Mouse (Mus musculus): Measurements from ENCODE around the gene Fars2.
A peak's percentile ranks its signal among the peaks of the same experiment; 100 is the strongest.

Gene Fars2

DNA sequence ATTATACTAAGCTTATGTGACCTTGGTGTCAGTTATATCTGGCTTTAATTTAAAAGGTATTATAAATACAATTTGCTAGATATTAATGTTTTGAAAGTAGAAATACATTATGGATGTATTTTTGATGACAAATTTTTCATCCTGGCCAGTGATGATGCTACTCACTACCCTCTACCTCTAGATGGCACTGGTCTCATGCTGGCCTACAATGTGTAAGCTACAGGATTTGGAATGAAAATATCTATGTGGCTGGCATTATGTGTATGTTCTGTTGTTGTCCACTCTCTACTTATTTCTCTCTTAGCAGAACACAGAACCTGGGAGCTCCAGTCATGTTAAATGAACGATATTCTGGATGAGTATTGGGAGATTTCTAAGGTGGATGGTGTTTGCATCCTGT, 104.7 kb downstream of the Fars2 start:
- no peak for DNase-seq

DNA sequence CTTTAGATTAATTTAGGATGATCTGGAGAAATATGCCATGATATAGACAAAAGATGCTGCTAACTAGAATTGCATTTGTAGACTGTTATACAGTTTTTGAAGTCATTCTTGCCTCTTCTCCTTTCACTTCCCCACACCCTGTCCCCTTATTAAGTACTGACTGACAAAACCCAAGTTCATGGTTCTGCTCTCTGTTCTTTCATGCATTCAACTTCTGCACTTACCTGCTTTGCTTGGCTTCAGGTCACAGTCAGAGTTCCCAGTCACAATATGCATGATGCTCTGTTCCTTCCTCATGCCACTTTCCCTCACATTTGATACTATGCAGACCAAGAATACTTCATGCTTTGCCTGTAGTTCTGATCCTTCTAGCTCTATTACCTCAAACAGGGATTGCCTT, 105.5 kb downstream of the Fars2 start:
- DNase-seq, result no peak

DNA sequence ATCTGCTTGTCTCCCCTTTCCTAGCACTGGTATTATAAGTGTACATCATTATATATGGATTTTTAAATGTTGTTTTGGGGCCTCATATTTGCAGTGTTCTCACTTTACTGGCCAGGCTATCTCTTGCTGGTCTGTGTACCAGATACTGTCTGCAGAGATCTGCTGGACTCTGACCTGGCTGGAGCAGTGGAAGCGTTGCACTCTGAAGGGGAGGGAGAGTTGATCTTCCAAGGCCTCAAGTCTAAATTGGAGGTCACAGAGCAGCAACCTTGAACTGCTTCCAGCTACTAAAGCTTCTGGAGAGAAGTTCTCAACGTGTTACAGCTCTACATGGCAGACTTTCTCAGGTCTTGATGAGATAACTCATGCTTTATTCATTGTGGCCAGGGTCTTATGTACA, 107.2 kb downstream of the Fars2 start:
- DNase-seq, result no peak

DNA sequence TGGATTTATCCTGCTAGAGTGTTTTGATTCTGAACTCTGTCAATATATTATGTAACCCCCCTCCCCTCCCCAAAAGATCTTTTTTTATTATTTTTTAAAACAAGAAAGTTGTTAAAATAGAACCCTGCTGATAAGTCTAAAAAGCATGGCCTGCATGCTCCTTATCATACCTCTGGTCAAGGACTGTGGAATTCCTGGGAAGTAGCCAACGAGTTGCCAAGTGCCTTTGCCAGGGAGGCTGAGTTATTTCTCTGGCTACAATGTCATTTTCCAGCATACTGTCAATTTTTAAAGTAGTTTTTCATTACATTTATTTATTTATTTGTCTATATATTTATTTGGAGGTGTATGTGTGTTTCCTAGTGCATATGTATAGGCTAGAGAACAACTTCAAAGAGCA, 125.0 kb downstream of the Fars2 start:
- DNase-seq, result peak; percentile 54 to 66

DNA sequence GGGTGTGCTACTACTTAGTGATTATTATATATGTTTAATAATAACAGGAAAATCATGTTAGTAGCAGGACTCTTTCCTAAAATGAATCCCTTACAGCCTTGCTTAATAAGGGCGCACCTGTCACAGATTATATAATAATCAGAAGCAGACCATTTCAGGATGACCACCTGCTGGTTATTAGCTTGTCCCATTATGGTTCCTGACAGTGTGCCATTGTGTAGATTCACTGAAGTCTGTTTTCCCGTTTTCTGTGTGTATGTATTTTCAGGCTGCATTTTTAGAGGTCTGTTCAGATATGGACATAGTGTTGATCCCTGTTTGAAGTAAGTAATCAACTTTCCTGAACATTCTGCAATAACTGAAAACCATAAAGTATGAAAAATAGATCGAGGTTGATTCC, 136.7 kb downstream of the Fars2 start:
- DNase-seq, result no peak

DNA sequence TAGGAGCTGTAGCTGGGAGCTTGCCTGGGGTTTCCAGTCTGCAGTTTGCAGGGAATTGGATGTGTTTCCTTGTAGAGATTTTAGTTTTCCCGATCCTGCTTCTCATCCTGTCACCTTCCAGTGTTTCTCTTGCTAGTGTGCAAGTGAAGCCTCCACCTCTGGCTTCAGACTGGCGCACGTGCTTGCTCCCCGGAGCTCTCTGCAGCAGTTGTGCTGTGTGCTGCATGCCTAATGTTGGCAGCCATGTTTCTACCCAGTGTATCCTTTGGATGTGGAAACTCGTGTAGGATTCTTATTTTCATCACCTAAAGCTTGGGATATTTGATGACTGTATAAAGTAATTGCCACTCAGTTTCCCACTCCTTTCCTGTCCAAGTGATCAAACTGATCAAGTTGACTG, 140.0 kb downstream of the Fars2 start:
- DNase-seq, result no peak

DNA sequence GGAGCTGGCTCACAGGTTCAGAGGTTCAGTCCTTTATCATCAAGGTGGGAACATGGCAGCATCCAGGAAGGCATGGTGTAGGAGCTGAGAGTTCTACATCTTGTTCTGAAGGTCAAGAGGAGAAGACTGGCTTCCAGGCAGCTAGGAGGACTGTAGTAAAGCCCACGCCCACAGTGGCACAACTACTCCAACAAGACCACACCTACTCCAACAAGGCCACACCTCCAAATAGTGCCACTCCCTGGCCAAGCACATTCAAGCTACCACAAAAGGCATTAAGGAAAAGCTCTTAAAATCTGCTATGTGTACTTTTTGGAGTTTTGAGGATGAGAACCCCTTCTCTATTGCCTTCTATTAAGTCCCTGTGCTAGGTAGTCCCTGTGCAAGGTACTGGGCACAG, 142.5 kb downstream of the Fars2 start:
- DNase-seq, result no peak

DNA sequence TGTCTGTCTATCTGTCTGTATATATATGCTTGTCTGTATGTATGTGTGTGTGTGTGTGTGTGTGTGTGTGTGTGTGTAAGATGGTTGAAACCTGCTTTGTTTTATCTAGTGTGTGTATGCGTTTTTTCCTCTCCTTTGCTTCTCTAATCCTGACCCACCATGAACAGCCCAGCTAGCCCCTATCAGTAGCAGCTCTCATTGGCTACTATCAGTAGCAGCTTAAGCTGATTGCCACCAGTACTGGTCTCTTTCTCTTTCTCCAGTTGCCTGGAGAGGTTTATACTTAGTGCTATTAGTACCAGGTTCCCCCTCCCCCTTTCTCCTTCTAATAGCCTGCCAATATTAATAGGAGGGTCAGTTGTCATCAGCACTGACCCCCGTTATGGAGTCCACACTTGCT, 144.1 kb downstream of the Fars2 start:
- DNase-seq, result no peak

DNA sequence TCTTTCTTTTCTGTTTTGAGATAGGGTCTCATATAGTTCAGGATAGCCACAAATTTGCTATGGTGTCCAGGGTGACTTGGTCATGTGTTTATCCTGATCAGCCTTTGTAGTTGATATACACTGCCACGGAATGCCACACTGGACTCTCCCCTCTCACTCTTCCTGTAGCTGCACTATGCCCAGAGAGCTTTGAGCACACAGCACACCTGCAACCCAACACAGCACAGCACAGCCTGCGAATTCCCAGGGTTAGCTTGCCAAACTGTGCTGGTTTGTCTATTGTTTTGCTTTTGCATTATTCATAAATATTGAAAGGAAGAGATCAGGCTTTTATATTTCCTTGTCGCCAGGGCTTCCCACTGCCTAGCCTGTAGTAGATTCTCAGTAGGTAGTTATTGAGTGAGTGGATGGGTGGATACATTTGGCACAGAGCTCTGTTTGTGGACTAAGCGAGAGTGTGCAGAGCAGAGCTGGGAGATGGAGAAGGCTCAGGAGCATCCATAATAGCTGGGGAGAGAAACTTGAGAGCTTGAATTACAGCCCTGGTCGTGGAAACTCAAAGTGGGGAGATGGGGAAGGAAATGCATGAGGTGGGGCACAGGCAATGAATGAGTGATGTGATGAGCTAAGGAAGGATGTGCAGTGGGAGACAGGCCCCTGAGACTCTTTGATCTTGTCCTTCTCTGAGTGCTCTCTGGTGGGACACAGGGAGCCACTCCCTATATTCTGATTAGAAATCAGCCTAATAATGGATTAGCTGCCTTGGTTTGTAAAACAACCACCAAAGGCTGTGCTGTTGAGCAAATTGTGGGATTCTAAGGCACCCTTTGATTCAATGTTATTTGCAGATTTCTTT, 146.3 kb downstream of the Fars2 start:
- no peak for DNase-seq

DNA sequence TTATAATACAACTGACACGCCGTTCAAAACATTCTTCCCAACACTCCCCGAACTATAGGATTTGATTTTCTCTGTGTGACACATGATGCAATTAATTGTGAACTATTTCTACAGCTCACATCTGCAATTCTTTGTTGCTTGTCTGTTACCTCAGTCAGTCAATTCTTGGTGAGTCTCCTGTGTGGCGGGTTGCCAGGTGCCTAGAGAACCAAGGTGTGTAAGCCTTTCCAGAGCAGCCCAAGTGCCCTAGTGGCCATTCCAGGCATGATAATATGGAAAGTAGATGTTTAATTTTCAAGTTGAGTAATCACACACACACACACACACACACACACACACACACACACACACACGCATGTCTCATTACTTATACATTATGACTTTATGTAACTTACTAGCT, 147.2 kb downstream of the Fars2 start:
- peak in 1 of 2 experiments; percentile 14 for DNase-seq

DNA sequence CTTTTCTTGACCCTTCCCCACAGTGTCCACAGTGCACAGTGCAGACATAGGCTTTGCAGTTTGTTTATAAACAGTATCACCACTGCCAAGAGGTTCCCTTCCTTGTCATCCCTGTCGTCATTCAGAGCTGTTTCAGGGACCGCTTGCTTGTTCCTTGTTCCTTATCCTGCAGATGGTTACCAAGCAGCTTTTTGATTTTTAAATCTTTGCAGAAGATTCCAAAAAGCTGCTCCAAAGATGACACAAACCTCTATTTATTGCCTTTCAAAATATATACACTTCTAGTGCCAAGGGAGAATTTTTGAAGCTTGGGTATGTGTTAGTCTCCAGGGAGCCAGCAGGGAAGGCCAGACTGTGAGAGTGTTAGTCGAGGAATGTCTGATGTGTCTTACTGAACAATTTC, 148.1 kb downstream of the Fars2 start:
- DNase-seq, result no peak

DNA sequence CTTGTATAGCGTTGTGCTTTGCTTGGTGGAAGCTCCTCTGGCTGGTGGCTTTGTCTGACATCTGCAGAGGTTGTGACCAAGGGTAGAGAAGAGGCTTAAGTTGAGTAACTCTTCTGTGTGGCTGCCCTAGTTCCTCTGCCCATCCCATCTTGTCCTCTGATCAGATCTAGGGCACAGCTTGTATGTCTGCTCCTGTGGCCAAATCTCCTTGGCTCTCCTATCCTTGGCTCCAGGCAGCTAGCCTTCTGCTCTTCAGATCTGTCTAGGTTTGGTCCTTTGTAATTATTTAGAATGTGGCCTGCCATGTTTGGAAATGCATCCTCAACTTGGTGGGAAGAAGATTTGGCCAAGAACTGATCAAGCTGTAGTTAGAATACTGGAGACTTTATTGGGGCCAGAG, 150.2 kb downstream of the Fars2 start:
- no peak for DNase-seq

DNA sequence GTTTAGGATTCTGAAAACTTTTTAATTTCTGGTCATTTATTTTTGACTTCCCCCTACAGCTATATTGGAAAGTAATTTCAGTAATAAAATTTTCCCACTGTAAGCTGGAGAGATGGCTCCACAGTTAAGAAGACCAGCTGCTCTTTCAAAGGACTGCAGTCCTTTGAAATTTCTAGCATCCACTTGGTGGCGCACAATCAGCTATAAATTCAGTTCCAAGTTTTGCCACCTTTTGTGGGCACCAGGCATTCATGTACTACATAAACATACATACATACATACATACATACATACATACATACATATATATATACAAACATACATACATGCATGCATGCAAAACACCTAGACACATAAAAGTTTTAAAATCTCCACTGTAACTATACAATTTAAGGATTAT, 153.7 kb downstream of the Fars2 start:
- DNase-seq, result no peak

DNA sequence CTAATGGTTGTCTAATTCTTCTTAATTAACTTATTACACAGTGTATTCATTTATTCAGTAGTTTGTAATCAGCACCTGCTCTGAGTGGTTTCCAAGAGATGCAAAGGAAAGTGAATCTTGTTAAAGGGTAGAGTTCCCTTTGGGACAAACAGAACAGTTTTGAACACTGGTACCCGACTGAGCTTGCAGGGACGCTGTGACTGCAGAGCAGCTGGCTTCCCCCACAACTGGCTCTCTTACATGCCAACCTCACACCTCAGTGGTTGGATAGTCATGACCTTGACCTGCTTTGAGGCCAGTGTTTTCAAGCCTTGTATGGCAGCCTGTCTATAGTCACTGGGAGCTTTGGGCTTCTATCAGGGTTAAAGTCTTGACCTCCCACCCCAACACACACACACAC, 156.3 kb downstream of the Fars2 start:
- no peak for DNase-seq

DNA sequence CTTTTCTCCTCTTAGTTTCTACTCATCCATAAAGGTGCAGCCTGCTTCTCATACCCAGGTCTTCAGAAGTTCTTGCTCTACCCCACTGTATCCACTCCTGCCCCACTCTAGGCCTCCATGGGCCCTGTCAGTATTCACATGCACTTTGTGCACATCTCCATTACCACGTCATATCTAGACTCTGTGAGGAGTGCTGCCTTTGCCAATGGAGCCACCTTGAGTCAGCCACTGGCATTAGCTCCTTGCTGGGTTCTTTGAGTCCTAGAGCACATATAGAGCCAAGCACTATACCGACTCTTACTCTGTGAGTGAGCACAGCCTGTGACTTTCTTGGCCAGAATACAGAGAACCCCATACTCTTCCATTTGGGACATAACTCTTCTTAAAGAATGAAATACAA, 159.0 kb downstream of the Fars2 start:
- no peak for DNase-seq

DNA sequence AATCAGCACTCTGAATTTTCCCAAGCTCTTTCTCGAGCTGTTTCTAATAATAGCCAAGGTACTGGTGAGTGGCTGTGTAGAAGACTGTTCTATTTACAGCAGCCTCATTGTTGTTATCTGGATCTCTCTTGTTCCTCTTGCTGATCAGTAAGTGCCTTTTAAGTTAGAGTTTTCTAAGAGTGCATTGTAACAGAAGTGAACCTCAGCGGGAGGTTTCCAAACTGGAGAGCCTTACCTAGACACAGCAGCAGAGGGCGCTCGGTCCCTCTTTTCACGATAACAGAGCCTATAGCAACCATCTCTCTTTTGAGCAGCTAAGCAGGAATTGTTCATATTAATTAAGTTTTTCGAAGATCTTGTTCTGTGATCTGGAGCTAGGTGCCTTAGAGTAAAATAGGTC, 164.8 kb downstream of the Fars2 start:
- peak; percentile 66 to 67 for DNase-seq

DNA sequence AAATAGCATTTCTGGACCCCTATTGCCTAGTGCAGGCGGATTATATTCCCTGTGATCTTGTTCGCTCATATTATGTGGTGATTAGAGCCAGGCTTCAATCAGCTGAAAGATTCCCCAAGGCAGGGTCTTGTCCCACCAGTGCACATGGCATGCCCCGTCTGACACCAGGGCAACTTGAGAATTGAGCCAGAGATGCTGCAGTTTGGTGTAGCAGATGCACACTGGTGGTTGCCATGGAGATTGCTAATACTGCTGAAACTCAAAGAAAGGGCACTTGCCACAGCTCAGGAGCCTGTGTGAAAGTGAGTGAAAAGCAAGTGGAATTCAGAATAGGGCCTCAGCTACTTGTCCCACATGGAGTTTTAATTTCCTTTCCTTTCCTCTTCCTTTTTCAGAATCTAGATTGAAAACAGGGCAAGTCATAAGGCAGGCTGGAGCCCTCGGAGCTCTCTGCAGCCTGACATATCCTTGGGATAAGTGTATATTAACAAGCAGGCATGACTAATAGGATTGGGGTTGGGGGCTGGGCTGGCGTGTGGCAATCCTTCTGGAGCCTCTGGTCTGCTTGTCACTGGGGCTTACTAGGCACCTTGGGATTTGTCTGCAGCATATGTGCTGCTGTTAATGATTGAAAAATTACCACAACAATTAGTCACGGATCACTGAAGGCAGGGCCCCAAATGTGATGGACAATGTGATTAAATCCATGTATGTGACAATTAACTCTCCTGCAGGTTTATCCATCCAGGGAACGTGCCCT, 165.8 kb downstream of the Fars2 start:
- no peak for DNase-seq

DNA sequence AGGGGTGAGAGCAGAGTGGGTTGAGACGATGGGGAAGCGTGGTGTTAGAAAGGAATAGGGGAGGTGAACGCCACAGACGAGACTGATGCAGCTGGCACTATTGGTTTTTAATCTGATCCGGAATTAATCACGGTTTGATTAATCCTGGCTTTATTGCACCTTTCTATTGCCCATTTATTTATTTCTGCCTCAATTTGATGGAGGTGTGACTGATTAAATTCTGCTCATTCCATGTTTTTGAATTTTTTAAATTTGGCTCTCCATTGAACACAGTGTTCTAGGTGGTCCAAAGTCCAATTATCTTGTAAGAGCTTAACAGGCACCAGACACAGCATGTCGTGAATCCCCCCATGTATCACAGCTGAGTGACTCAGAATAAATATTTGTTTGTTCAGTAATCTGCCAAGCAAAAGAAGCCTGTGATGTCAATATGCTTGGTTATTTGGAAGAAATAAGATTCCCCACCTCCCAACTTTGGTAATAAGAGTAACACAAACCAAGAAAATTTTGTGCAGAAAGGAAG, 166.4 kb downstream of the Fars2 start:
- DNase-seq, result no peak

DNA sequence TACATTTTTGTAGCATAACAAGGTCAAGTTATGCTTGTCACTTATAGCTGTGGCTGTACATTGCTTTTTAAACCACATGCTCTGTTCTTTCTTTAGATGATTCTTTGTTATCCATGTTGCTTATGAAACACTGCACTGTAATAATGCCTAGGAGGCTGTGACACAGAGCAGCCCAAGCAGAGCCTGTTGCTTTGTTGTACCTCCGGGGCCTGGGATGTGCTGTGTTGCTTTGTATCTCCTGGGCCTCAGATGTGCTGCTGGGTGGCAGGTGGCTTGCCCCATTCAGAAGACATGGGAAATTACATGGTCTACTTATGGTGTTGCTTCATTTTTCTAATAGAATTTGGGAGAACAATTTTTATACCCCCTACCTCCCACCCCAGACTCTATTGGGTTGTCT, 166.9 kb downstream of the Fars2 start:
- DNase-seq, result no peak

DNA sequence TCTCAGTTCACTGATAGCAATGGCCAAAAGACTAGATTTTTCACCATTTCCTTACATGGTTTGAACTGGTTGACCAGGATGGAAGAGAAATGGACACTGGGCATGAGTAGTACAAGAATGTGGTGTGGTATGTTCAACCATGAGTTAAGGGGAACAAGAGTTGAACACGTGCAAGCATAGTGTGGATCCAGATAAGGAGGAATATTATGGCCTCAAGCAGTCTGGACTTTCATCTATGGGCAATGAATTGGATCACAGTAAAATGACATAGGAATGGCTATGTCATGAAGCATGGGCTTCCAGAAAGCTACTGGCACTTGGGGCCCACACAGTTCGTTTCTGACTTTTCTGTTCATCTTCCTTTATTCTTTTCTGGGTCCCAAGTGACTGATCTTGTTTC, 168.0 kb downstream of the Fars2 start:
- no peak for DNase-seq

DNA sequence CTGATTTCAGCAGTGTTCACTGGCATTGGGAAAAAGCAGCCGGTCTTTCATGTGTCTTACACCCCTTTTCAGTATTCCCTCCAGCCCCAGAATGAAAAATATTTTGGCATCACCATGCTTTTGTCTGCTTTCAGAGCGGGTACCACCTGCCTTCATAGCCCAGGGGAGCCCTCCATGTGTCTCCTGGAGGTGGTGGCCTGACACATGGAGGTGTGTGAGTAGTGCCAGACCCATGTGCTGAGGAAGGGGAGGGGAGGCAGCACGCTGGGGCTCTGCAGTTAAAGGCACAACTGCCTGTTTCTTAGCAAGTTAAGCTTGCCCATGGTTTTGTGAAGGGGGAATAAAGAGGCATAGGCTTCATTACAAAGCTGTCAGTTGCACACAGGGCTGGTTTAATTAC, 176.3 kb downstream of the Fars2 start:
- DNase-seq, result no peak

DNA sequence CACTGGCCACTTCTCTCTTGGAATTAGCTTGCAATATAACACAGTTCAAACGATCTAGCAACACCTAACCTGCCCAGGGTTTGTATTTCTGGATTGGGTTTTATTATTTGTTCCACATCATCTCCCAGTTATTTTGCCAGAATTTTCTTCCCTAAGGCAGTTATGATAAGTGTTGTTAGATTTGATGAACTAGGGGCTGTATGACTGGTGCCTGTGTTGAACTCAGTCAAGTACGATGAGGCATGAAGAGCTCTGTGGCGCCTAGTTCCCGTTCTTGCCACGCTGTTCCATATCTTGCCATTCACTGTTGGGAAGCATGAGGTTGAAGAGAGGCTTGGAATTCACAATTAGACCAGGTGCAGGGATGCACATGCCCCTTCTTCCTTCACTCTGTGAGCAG, 177.3 kb downstream of the Fars2 start:
- no peak for DNase-seq

DNA sequence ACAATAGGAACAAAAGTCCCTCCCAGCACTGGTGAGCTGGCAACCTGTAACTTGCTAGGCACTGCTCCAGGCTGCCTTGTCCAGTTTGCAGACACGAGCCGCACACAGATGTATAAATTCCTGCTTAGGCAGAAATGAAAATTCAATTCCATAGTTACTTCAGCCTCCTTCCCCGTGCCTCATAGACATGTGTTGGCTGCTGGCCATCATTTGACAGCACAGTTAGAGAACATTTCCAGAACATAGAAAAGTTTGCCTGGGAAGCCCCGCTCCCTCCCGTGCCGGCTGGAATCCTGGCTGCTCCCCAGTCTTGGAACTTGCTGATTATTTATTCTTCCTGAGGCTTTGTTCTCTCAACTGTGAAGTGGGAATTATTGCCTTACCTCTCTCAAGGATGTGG, 178.6 kb downstream of the Fars2 start:
- DNase-seq, result peak; percentile 35 to 57

DNA sequence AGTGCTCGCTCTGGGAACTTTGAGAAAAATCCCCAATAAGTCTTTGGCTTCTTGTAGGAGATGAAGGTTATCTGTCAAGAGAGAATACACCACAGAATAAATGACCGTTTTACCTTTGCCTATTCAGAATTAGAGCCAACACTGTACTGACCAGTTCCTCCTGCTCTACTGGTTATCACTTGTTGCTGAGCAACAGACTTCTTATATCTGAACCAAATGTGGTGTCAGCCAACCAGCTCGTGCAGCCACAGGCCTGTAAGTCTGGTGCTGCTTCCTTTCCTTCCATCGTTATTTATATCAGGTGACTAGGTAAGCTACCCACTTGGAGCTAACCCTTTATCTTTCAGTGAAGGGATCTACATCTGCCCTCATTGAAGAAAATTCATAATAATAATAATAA, 179.4 kb downstream of the Fars2 start:
- DNase-seq, result peak in 1 of 2 experiments; percentile 21

Measured in lung, adult 18-20 months (tissue).